Mouse (Mus musculus) embryonic facial prominence, embryonic 15.5 days (tissue): Measurements from ENCODE around the gene Pknox1. TPM values are rescaled to one million over a fixed set of nuclear protein-coding genes. Genes with fewer than 3 reads are reported as not detected.

Experiments
- ATAC-seq: fragments of 200-750 bp; cut with Nextera tagmentation; 2 replicates; pipeline ENCODE4 v1.8.0; 2017; ENCODE audit warnings: low read depth, moderate TSS enrichment; ENCODE audit not compliant: insufficient number of reproducible peaks, low FRiP score, low TSS enrichment
- H3K27ac ChIP-seq: fragments of 300-500 bp; sonication (generic); replicated peaks from 2 replicates; pipeline ENCODE4 v1.5.1; 2015; ENCODE audit warnings: mild to moderate bottlenecking, inconsistent platforms
- H3K27me3 ChIP-seq: fragments of 300-500 bp; sonication (generic); 2 replicates; pipeline ENCODE4 v1.6.1; 2015; ENCODE audit warnings: inconsistent platforms
- H3K36me3 ChIP-seq: fragments of 300-500 bp; sonication (generic); 2 replicates; pipeline ENCODE4 v1.6.1; 2015; ENCODE audit warnings: mild to moderate bottlenecking, inconsistent platforms
- H3K4me1 ChIP-seq: fragments of 300-500 bp; sonication (generic); 2 replicates; pipeline ENCODE4 v1.6.1; 2015; ENCODE audit warnings: inconsistent platforms
- H3K4me2 ChIP-seq: fragments of 300-500 bp; sonication (generic); replicated peaks from 2 replicates; pipeline ENCODE4 v1.6.1; 2015; ENCODE audit warnings: mild to moderate bottlenecking, inconsistent platforms
- H3K4me3 ChIP-seq: fragments of 300-500 bp; sonication (generic); replicated peaks from 2 replicates; pipeline ENCODE4 v1.5.1; 2015; ENCODE audit warnings: mild to moderate bottlenecking, inconsistent platforms
- H3K9ac ChIP-seq: fragments of 300-500 bp; sonication (generic); 2 replicates; pipeline ENCODE4 v1.6.1; 2015; ENCODE audit warnings: inconsistent platforms
- H3K9me3 ChIP-seq: fragments of 300-500 bp; sonication (generic); replicated peaks from 2 replicates; pipeline ENCODE4 v1.6.1; 2016; ENCODE audit warnings: inconsistent platforms
- WGBS: fragments of 180-500 bp; shearing (Covaris S2); methylation state at CpG from one replicate; pipeline ENCODE4 v1.1.7; 2015; 5-methylcytosine and 5-hydroxymethylcytosine counted together
- polyA plus RNA-seq: library from polyadenylated mRNA; unstranded; fragments of >200 nt; fragmentation: Nextera tagmentation; extraction: Ambion mirVana; gene quantifications from 2 replicates; pipeline ENCODE4 v1.2.1, GENCODE M21; 2015

The Pknox1 gene
- polyA plus RNA-seq, 1 experiment from 2014 or later = 26.6 TPM

DNA sequence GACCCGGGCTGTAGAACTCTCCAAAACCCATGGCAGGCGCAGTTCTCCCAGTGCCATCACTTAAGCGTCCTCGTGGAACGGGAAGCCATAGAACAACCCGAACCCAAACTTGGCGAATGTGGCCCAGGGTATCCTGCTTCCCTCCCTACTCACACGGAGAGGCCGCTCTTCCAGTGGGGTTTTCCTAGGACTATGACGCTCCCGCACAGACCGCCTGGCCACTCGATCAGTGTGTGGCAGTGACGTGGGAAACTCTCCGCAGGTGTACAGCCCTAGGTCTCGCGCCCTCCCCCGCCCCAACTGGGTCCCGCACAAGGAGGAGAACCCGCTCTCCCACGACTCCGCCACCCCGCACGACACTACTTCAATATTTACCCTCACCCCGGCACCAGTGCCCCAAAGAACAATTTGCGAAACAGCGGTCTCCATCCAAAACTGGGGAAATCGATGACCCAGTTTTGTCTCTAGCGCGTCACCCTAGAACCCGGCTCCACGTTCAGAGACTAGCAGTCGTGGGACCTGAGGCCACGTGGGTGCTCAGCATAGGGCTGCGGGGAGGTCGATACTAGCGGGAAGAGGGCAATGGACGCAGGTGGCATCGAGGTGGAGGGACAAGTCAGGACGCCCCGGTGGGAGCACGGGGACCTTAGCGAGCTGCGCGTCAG is 71.9 kb downstream of the Pknox1 start:
- Histone ChIP-seq H3K4me3 (peak overlapping the region; percentile 58), H3K9ac (peak overlapping the region; percentile 51), H3K9me3 (no peaks in the 10 kb centered on the region), H3K27ac (no peak overlapping the region), H3K27me3 (peaks cover 18% of the 10 kb centered on the region), H3K4me2 (peak overlapping the region; percentile 99), H3K4me1 (peaks cover 24% of the 10 kb centered on the region), H3K36me3 (no peaks in the 10 kb centered on the region)
- peak; percentile 35 for ATAC-seq
- WGBS = 5% methylated on average over 45 of the region's 45 CpGs

- WGBS = 2% methylated on average over 60 of the region's 61 CpGs
- Histone ChIP-seq H3K4me1 (peaks cover 24% of the 10 kb centered on the region), H3K27ac (0 out of 2 replicates have a peak within 1 kb of the TSS, but pooled peaks have one; percentile 7)
These were observed 72.6 kb downstream of the Pknox1 start, which contains the start of gene Cbs for GRCm38 (mm10) chr17:31636942-31637811. Cbs (minus strand) TSS chr17:31637238.

DNA sequence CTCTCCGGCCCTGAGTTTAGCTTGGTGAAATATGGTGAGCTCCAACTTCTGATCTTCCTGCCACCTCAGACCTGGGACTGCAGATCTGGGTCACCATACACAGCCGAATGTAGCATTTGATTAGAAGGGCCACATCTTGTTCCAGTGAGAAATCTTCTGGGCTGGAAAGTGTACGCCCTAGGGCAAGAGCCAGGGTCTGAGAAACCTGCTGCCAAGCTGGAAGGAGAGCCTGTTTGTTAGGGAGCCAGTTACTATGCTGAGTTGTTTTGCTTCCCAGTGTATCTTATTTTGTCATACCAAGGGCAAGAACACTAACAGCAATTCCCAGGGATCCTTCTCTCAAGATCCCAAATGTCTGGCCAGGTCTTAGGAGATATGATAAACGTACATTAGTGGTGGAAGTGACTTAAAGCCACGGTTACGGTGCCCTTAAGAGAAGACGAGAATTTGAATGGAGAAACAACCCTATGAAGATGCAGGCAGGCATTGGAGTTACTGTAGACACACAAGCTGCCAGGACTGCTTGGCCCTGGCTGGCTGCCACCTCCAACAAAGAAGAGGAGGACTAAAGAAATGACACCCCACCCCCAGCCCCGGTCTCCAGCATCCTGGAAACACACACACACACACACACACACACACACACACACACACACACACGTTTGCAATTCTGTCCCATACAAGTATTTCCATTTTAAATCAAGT is 73.5 kb downstream of the Pknox1 start:
- peaks cover 24% of the 10 kb centered on the region for H3K4me1 ChIP-seq
- no peaks in the 10 kb centered on the region for H3K36me3 ChIP-seq
- no peak overlapping the region for H3K9ac ChIP-seq
- WGBS = 57% methylated on average over 9 of the region's 9 CpGs
- H3K4me3 ChIP-seq = no peak overlapping the region; the same call in 1 of the 2 replicates
- no peaks in the 10 kb centered on the region for H3K9me3 ChIP-seq
- 0 out of 2 replicates have a peak overlapping the region, but pooled peaks have one; percentile 7 for H3K27ac ChIP-seq
- no peak for ATAC-seq
- peaks cover 18% of the 10 kb centered on the region for H3K27me3 ChIP-seq
- H3K4me2 ChIP-seq = 0 out of 2 replicates have a peak overlapping the region, but pooled peaks have one; percentile 99

More at GRCm38 (mm10) chr17:31636942-31637811, 72.6 kb downstream of the Pknox1 start, which contains the start of gene Cbs:
- Histone ChIP-seq H3K36me3 (no peaks in the 10 kb centered on the region), H3K9ac (peak within 1 kb of the TSS; percentile 51), H3K4me2 (peak within 1 kb of the TSS; percentile 99), H3K4me3 (peak within 1 kb of the TSS; percentile 58), H3K9me3 (no peaks in the 10 kb centered on the region), H3K27me3 (peaks cover 18% of the 10 kb centered on the region)
- peak; percentile 93 for ATAC-seq

GRCm38 (mm10) chr17:31639651-31640050 is 75.1 kb downstream of the Pknox1 start:
- ATAC-seq = no peak
- WGBS = 65% methylated on average over 4 of the region's 4 CpGs
- H3K4me1 ChIP-seq = peaks cover 24% of the 10 kb centered on the region
- H3K9me3 ChIP-seq = no peaks in the 10 kb centered on the region
- no peak overlapping the region for H3K4me3 ChIP-seq
- no peak overlapping the region for H3K4me2 ChIP-seq
- H3K36me3 ChIP-seq = no peaks in the 10 kb centered on the region
- H3K27ac ChIP-seq = no peak overlapping the region
- peaks cover 18% of the 10 kb centered on the region for H3K27me3 ChIP-seq
- H3K9ac ChIP-seq = no peak overlapping the region

- Histone ChIP-seq H3K4me2 (no peak overlapping the region), H3K27ac (no peak overlapping the region), H3K36me3 (peaks cover 16% of the 10 kb centered on the region), H3K9me3 (no peaks in the 10 kb centered on the region), H3K9ac (no peak overlapping the region), H3K4me3 (no peak overlapping the region), H3K27me3 (no peaks in the 10 kb centered on the region), H3K4me1 (peaks cover 9% of the 10 kb centered on the region)
- ATAC-seq = no peak
- 44% methylated on average over 8 of the region's 8 CpGs for WGBS
These were observed 77.8 kb downstream of the Pknox1 start for GRCm38 (mm10) chr17:31642331-31642730.

DNA sequence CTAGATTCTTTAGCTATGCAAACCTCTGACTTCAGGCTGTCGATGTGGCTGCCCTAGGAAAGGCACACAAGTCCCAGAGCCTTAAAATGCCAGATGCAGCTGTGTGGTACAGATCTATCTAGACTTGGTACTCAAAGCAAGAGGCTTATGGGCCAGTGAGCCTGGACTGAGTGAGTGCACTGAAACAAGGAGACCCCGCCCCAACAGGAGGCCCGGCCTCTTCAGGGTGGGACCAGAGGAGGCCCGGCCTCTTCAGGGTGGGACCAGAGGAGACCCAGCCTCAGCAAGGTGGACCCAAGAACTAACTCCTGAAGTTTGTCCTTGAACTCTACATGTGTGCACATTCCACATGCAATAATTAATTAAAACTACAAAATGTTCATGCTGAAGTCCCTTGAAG is 78.4 kb downstream of the Pknox1 start:
- Histone ChIP-seq H3K27ac (no peak overlapping the region), H3K9ac (no peak overlapping the region), H3K27me3 (no peaks in the 10 kb centered on the region), H3K4me2 (no peak overlapping the region), H3K36me3 (peaks cover 22% of the 10 kb centered on the region), H3K9me3 (no peaks in the 10 kb centered on the region), H3K4me3 (no peak overlapping the region), H3K4me1 (peaks cover 3% of the 10 kb centered on the region; the same call in 1 of the 2 replicates)
- WGBS = 74% methylated on average over 4 of the region's 4 CpGs
- ATAC-seq = no peak

- 97% methylated on average over 5 of the region's 5 CpGs for WGBS
These were observed 81.9 kb downstream of the Pknox1 start for GRCm38 (mm10) chr17:31646199-31647002.

GRCm38 (mm10) chr17:31652152-31652551 is 87.6 kb downstream of the Pknox1 start:
- no peaks in the 10 kb centered on the region for H3K27me3 ChIP-seq
- peaks cover 84% of the 10 kb centered on the region for H3K36me3 ChIP-seq
- no peak overlapping the region for H3K4me3 ChIP-seq
- no peak overlapping the region for H3K4me2 ChIP-seq
- no peak for ATAC-seq
- no peaks in the 10 kb centered on the region for H3K9me3 ChIP-seq
- no peak overlapping the region for H3K27ac ChIP-seq
- WGBS = 91% methylated on average over 14 of the region's 14 CpGs
- H3K4me1 ChIP-seq = peaks cover 18% of the 10 kb centered on the region
- H3K9ac ChIP-seq = no peak overlapping the region

More at GRCm38 (mm10) chr17:31646199-31647002, 81.9 kb downstream of the Pknox1 start:
- Histone ChIP-seq H3K4me2 (no peak overlapping the region), H3K4me1 (no peaks in the 10 kb centered on the region), H3K4me3 (no peak overlapping the region), H3K36me3 (peaks cover 57% of the 10 kb centered on the region), H3K27ac (no peak overlapping the region), H3K27me3 (no peaks in the 10 kb centered on the region), H3K9me3 (no peaks in the 10 kb centered on the region), H3K9ac (no peak overlapping the region)
- no peak for ATAC-seq

DNA sequence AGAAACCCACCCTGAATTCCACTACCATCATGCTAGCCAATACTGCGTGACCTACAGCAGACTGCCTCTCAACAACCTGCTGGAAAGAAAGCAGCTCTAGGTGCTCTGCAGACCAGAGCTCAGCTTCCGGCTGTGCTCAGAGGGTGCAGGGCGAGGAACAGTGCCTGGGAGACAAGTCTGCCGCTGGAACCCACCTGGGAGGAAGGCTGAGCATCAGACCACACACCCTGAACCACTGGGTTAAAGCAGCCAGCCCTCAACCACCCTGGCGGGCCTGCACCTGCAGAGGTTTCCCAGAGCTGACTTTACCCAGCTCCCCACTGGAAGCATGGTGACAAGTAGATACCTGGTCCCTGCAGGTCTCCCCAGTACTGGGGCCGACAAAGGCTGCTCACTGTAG is 88.7 kb downstream of the Pknox1 start:
- WGBS = 79% methylated on average over 6 of the region's 6 CpGs

GRCm38 (mm10) chr17:31655366-31655765 is 90.8 kb downstream of the Pknox1 start:
- WGBS = 68% methylated on average over 4 of the region's 4 CpGs
- Histone ChIP-seq H3K4me2 (no peak overlapping the region), H3K4me3 (no peak overlapping the region), H3K4me1 (peaks cover 30% of the 10 kb centered on the region), H3K36me3 (peaks cover 52% of the 10 kb centered on the region), H3K9ac (no peak overlapping the region), H3K9me3 (no peaks in the 10 kb centered on the region), H3K27ac (no peak overlapping the region), H3K27me3 (no peaks in the 10 kb centered on the region)
- no peak for ATAC-seq

More for the DNA sequence above, 88.7 kb downstream of the Pknox1 start:
- Histone ChIP-seq H3K4me1 (peaks cover 25% of the 10 kb centered on the region), H3K36me3 (peaks cover 73% of the 10 kb centered on the region), H3K4me2 (no peak overlapping the region), H3K9me3 (no peaks in the 10 kb centered on the region), H3K4me3 (no peak overlapping the region), H3K27ac (no peak overlapping the region), H3K9ac (no peak overlapping the region), H3K27me3 (no peaks in the 10 kb centered on the region)
- no peak for ATAC-seq
